ENCODE assay signal across 13 mouse cellular contexts in the genomic region with DNA sequence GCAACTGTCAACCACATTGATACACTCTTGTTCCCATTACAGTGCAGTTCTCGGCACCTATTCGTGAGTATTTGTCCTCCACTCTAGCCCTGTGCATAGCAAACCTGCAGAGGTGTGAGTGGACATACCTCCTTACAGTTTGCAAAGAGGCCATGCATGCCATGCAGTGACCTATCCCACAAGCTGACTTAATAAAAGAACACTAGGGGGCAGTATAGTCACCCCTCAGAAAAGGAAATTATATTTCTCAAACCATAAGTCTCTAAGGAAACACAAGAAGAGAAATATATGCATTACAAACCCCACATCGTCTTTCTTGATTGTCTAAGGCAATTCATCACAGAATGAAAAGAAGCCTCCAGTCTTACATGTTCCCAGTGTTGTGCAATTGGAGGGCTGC. TPM values are rescaled to one million over a fixed set of nuclear protein-coding genes. Genes with fewer than 3 reads are reported as not detected.
DNase-seq lines count a peak whose midpoint lies in the region; ATAC-seq and TF ChIP-seq lines count a peak whose summit lies in the region.
"Had no signal": no experiment of that assay in that cellular context is flagged by ENCODE, and none has a peak within 500 bp of the region (broad histone marks: within the 10 kb centered on the region; RNA-seq: fewer than 3 reads in every experiment).

No protein-coding gene starts in this region.

- TF ChIP-seq CTCF in cerebellum, adult 2 months (IDR thresholded peaks at IDR 0.05; ENCODE audit: borderline replicate concordance, insufficient read depth, low read depth, low read length), result peak; percentile 24; the same call in 1 of the 2 replicates
- TF ChIP-seq CTCF in layer of hippocampus, adult 2 months (conservative IDR thresholded peaks at IDR 0.05), result peak; percentile 87

- H3K27ac ChIP-seq in cerebellum, adult 2 months (ENCODE audit: insufficient read depth, low read length), result no peak overlapping the region
- no peak overlapping the region for H3K27ac ChIP-seq in layer of hippocampus, adult 2 months
- H3K27ac ChIP-seq: limb, embryonic 12.5 days; neural tube, embryonic 13.5 days had no signal

- TF ChIP-seq POLR2A in cerebellum, adult 2 months (IDR thresholded peaks at IDR 0.05; ENCODE audit: borderline replicate concordance, insufficient read depth, low read length), result no peak

- H3K4me3 ChIP-seq in cerebellum, adult 2 months (replicated peaks; ENCODE audit: insufficient read depth, low read depth, low read length), result no peak overlapping the region
- H3K4me3 ChIP-seq in layer of hippocampus, adult 2 months, result no peak overlapping the region
- H3K4me3 ChIP-seq: heart, embryonic 12.5 days; limb, embryonic 12.5 days; neural tube, embryonic 13.5 days had no signal

- DNase-seq in cerebellum, adult 2 months, result peak in 1 of 2 experiments; percentile 2
- no peak for DNase-seq in cerebellum, adult 11-12 months
- no peak for DNase-seq in layer of hippocampus, adult 2 months (ENCODE audit: low spot score in 2 of 2)
- no peak for DNase-seq in layer of hippocampus, adult 9-11 months
- peak; percentile 64 for DNase-seq in NIH3T3 (ENCODE audit: low read depth)
- no peak for DNase-seq in spleen, postnatal 4 days (ENCODE audit: low spot score in 2 of 2)
- DNase-seq in left cerebral cortex, adult 8-10 months (ENCODE audit: low spot score in 2 of 2), result no peak
- DNase-seq: thymus, adult 18-20 months had no signal

- peak; percentile 64 for ATAC-seq in megakaryocyte progenitor cell, adult 5-6 weeks (replicated peaks; ENCODE audit: poor library complexity)

- H3K27me3 ChIP-seq in cerebellum, adult 2 months (ENCODE audit: control insufficient read depth, insufficient read depth, low read length), result no peaks in the 10 kb centered on the region
- H3K27me3 ChIP-seq: heart, embryonic 12.5 days; limb, embryonic 12.5 days; neural tube, embryonic 13.5 days had no signal

- 35% methylated on average over 3 of the region's 3 CpGs for WGBS in cerebellum, adult 2 months

- no peaks in the 10 kb centered on the region for H3K4me1 ChIP-seq in cerebellum, adult 2 months (ENCODE audit: control insufficient read depth, insufficient read depth, low read length)
- H3K4me1 ChIP-seq: heart, embryonic 12.5 days; limb, embryonic 12.5 days; neural tube, embryonic 13.5 days had no signal

RNA-seq across cellular contexts. Expression of a gene that starts 37.3 kb away (rescaled TPM):
- not detected in 2 replicates for polyA plus RNA-seq in cerebellum, adult 2 months (2012; rRNA removed)
- total RNA-seq in layer of hippocampus, adult 2 months (2021), result not detected
- not detected in 2 replicates for total RNA-seq in megakaryocyte progenitor cell, adult 5-6 weeks (2015)
- total RNA-seq in megakaryocyte progenitor cell, adult 5-6 weeks (2017), result not detected in 2 replicates
- total RNA-seq in left cerebral cortex, adult 8-10 months (2022), result not detected
- polyA plus RNA-seq: C2C12; heart, embryonic 12.5 days; limb, embryonic 12.5 days; neural tube, embryonic 13.5 days had no signal

RNA-seq across cellular contexts. Expression of a gene that starts 41.2 kb away (rescaled TPM):
- polyA plus RNA-seq in cerebellum, adult 2 months (2012; rRNA removed), result 5.8 and 6.5 TPM in 2 replicates
- 1 to 10 TPM; 4.1 to 7.2 TPM for total RNA-seq in layer of hippocampus, adult 2 months (2021)
- 1.7 and 4.5 TPM in 2 replicates for total RNA-seq in megakaryocyte progenitor cell, adult 5-6 weeks (2015)
- 1.0 and 2.4 TPM in 2 replicates for total RNA-seq in megakaryocyte progenitor cell, adult 5-6 weeks (2017)
- 1 to 10 TPM; 3.3 to 5.1 (median 4.3) TPM for total RNA-seq in left cerebral cortex, adult 8-10 months (2022)
- polyA plus RNA-seq: C2C12; heart, embryonic 12.5 days had no signal
